12 mouse cellular contexts compared by ENCODE assay signal in the genomic region with DNA sequence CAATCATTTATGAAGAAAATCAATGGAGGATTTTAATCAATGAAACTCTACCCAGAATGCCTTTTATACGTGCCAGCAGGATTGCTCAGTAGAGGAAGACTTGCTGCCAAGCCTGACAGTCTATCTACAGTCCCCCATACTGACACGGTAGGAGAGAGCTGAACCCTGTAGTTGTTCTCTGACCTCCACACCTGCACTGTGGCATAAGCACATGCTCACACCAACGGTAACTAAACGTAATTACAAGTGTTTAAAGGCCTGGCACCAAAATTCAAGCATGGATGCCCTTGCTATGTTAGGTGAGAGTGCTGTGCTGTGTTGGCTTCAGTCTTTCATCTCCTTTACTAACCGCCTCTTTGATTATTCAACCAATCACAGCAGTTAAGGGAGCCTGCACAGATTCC.
DNase-seq lines count a peak whose midpoint lies in the region; ATAC-seq and TF ChIP-seq lines count a peak whose summit lies in the region.
"Had no signal": no experiment of that assay in that cellular context is flagged by ENCODE, and none has a peak within 500 bp of the region (broad histone marks: within the 10 kb centered on the region; RNA-seq: fewer than 3 reads in every experiment).

No protein-coding gene starts in this region.

- H3K9me3 ChIP-seq in hindbrain, embryonic 13.5 days: no peaks in the 10 kb centered on the region
- no peaks in the 10 kb centered on the region for H3K9me3 ChIP-seq in hindbrain, embryonic 10.5 days
- no peaks in the 10 kb centered on the region for H3K9me3 ChIP-seq in midbrain, embryonic 13.5 days
- no peaks in the 10 kb centered on the region for H3K9me3 ChIP-seq in midbrain, embryonic 10.5 days (replicated peaks)
- H3K9me3 ChIP-seq in midbrain, embryonic 14.5 days (ENCODE audit: control insufficient read depth, low read length): no peaks in the 10 kb centered on the region
- H3K9me3 ChIP-seq: embryonic facial prominence, embryonic 12.5 days; heart, embryonic 13.5 days; limb, embryonic 13.5 days had no signal

- no peak overlapping the region for H3K27ac ChIP-seq in hindbrain, embryonic 13.5 days
- H3K27ac ChIP-seq in hindbrain, embryonic 10.5 days: no peak overlapping the region
- no peak overlapping the region for H3K27ac ChIP-seq in midbrain, embryonic 13.5 days
- no peak overlapping the region for H3K27ac ChIP-seq in midbrain, embryonic 10.5 days (replicated peaks)
- no peak overlapping the region for H3K27ac ChIP-seq in midbrain, embryonic 14.5 days (replicated peaks; ENCODE audit: low read depth, low read length)
- H3K27ac ChIP-seq in layer of hippocampus, adult 2 months: no peak overlapping the region
- H3K27ac ChIP-seq: embryonic facial prominence, embryonic 12.5 days; heart, embryonic 13.5 days; limb, embryonic 13.5 days had no signal

- ATAC-seq in hindbrain, embryonic 13.5 days (ENCODE audit: low FRiP score): peak; percentile 72
- peak; percentile 79; the same call in 1 of the 2 replicates for ATAC-seq in midbrain, embryonic 13.5 days
- no peak for ATAC-seq in midbrain, embryonic 14.5 days (ENCODE audit: low FRiP score, low TSS enrichment)

- 69% methylated on average over 5 of the region's 5 CpGs for WGBS in hindbrain, embryonic 13.5 days
- WGBS in hindbrain, embryonic 10.5 days: 82% methylated on average over 5 of the region's 5 CpGs
- WGBS in midbrain, embryonic 13.5 days: 74% methylated on average over 5 of the region's 5 CpGs
- WGBS in midbrain, embryonic 10.5 days: 85% methylated on average over 5 of the region's 5 CpGs
- WGBS in midbrain, embryonic 14.5 days: 76% methylated on average over 5 of the region's 5 CpGs

- no peak for DNase-seq in hindbrain, embryonic 10.5 days (ENCODE audit: low spot score)
- DNase-seq in midbrain, embryonic 10.5 days (ENCODE audit: low spot score): no peak
- peak; percentile 2 for DNase-seq in midbrain, embryonic 14.5 days
- DNase-seq in layer of hippocampus, adult 2 months (ENCODE audit: low spot score in 2 of 2): no peak
- DNase-seq in Muller cell, postnatal 12 days (ENCODE audit: inconsistent ontology term): no peak
- DNase-seq: gastrocnemius, postnatal 25 days had no signal

- H3K4me3 ChIP-seq in hindbrain, embryonic 13.5 days: no peak overlapping the region
- no peak overlapping the region for H3K4me3 ChIP-seq in hindbrain, embryonic 10.5 days
- H3K4me3 ChIP-seq in midbrain, embryonic 13.5 days (replicated peaks): no peak overlapping the region
- no peak overlapping the region for H3K4me3 ChIP-seq in midbrain, embryonic 10.5 days
- no peak overlapping the region for H3K4me3 ChIP-seq in midbrain, embryonic 14.5 days (replicated peaks; ENCODE audit: low read depth, low read length)
- no peak overlapping the region for H3K4me3 ChIP-seq in layer of hippocampus, adult 2 months
- H3K4me3 ChIP-seq: embryonic facial prominence, embryonic 12.5 days; heart, embryonic 13.5 days; limb, embryonic 13.5 days had no signal

- H3K36me3 ChIP-seq in hindbrain, embryonic 13.5 days: no peaks in the 10 kb centered on the region
- no peaks in the 10 kb centered on the region for H3K36me3 ChIP-seq in hindbrain, embryonic 10.5 days
- no peaks in the 10 kb centered on the region for H3K36me3 ChIP-seq in midbrain, embryonic 13.5 days
- no peaks in the 10 kb centered on the region for H3K36me3 ChIP-seq in midbrain, embryonic 10.5 days
- H3K36me3 ChIP-seq in midbrain, embryonic 14.5 days (ENCODE audit: control insufficient read depth, insufficient read depth, low read length): no peaks in the 10 kb centered on the region
- H3K36me3 ChIP-seq: embryonic facial prominence, embryonic 12.5 days; heart, embryonic 13.5 days; limb, embryonic 13.5 days had no signal

- no peak for TF ChIP-seq CTCF in layer of hippocampus, adult 2 months (conservative IDR thresholded peaks at IDR 0.05)

- H3K9ac ChIP-seq in hindbrain, embryonic 13.5 days: no peak overlapping the region
- H3K9ac ChIP-seq in midbrain, embryonic 13.5 days (replicated peaks): no peak overlapping the region
- no peak overlapping the region for H3K9ac ChIP-seq in midbrain, embryonic 14.5 days (replicated peaks; ENCODE audit: low read length)
- H3K9ac ChIP-seq: embryonic facial prominence, embryonic 12.5 days; heart, embryonic 13.5 days; limb, embryonic 13.5 days; lung, embryonic 14.5 days had no signal

- peaks cover 11% of the 10 kb centered on the region for H3K4me1 ChIP-seq in hindbrain, embryonic 13.5 days (replicated peaks)
- H3K4me1 ChIP-seq in hindbrain, embryonic 10.5 days (replicated peaks): no peaks in the 10 kb centered on the region
- peaks cover 8% of the 10 kb centered on the region for H3K4me1 ChIP-seq in midbrain, embryonic 13.5 days (replicated peaks)
- H3K4me1 ChIP-seq in midbrain, embryonic 10.5 days: no peaks in the 10 kb centered on the region
- peaks cover 3% of the 10 kb centered on the region; the same call in 1 of the 2 replicates for H3K4me1 ChIP-seq in midbrain, embryonic 14.5 days (ENCODE audit: control insufficient read depth, insufficient read depth, low read length)
- H3K4me1 ChIP-seq: embryonic facial prominence, embryonic 12.5 days; heart, embryonic 13.5 days; limb, embryonic 13.5 days had no signal

- H3K27me3 ChIP-seq in hindbrain, embryonic 13.5 days: no peaks in the 10 kb centered on the region
- H3K27me3 ChIP-seq in hindbrain, embryonic 10.5 days (ENCODE audit: insufficient read depth, poor library complexity, severe bottlenecking): no peaks in the 10 kb centered on the region
- H3K27me3 ChIP-seq in midbrain, embryonic 13.5 days: no peaks in the 10 kb centered on the region
- no peaks in the 10 kb centered on the region for H3K27me3 ChIP-seq in midbrain, embryonic 10.5 days (ENCODE audit: low read depth, poor library complexity, severe bottlenecking)
- H3K27me3 ChIP-seq in midbrain, embryonic 14.5 days (ENCODE audit: control insufficient read depth, insufficient read depth, low read length): no peaks in the 10 kb centered on the region
- H3K27me3 ChIP-seq: embryonic facial prominence, embryonic 12.5 days; heart, embryonic 13.5 days; limb, embryonic 13.5 days had no signal

- no peak overlapping the region for H3K4me2 ChIP-seq in hindbrain, embryonic 13.5 days
- H3K4me2 ChIP-seq in midbrain, embryonic 13.5 days (replicated peaks): no peak overlapping the region
- H3K4me2 ChIP-seq in midbrain, embryonic 14.5 days (ENCODE audit: low read length): no peak overlapping the region
- H3K4me2 ChIP-seq: embryonic facial prominence, embryonic 12.5 days; heart, embryonic 13.5 days; limb, embryonic 13.5 days; lung, embryonic 14.5 days had no signal
